Mouse (Mus musculus): ENCODE data around the gene Egln3.
A peak's percentile ranks its signal among the peaks of the same experiment; 100 is the strongest.

The Egln3 gene

GRCm38 (mm10) chr12:54202276-54202675 is 1.4 kb downstream of the Egln3 start:
- DNase-seq = no peak

GRCm38 (mm10) chr12:54200856-54201255 is 2.8 kb downstream of the Egln3 start:
- DNase-seq = no peak

- DNase-seq = no peak
Observed at GRCm38 (mm10) chr12:54200172-54200571, 3.5 kb downstream of the Egln3 start.

- no peak for DNase-seq
Observed at GRCm38 (mm10) chr12:54198282-54198918, 5.3 kb downstream of the Egln3 start.

GRCm38 (mm10) chr12:54197849-54198248 is 5.8 kb downstream of the Egln3 start:
- no peak for DNase-seq

- no peak for DNase-seq
Observed at GRCm38 (mm10) chr12:54197301-54197782, 6.3 kb downstream of the Egln3 start.

- no peak for DNase-seq
Observed at GRCm38 (mm10) chr12:54196881-54197280, 6.8 kb downstream of the Egln3 start.

GRCm38 (mm10) chr12:54194159-54194558 is 9.5 kb downstream of the Egln3 start:
- DNase-seq = no peak

GRCm38 (mm10) chr12:54192305-54192661 is 11.4 kb downstream of the Egln3 start:
- DNase-seq = no peak

- peak; percentile 9 for DNase-seq
Observed at GRCm38 (mm10) chr12:54191608-54192304, 11.9 kb downstream of the Egln3 start.

- DNase-seq = no peak
Observed at GRCm38 (mm10) chr12:54191181-54191580, 12.5 kb downstream of the Egln3 start.

- no peak for DNase-seq
Observed at GRCm38 (mm10) chr12:54187812-54188600, 15.7 kb downstream of the Egln3 start.

- DNase-seq = no peak
Observed at GRCm38 (mm10) chr12:54186926-54187623, 16.6 kb downstream of the Egln3 start.

- no peak for DNase-seq
Observed at GRCm38 (mm10) chr12:54184264-54184663, 19.4 kb downstream of the Egln3 start.

- DNase-seq = no peak
Observed at GRCm38 (mm10) chr12:54178323-54178722, 25.3 kb downstream of the Egln3 start.

- DNase-seq = no peak
Observed at GRCm38 (mm10) chr12:54168786-54169185, 34.9 kb downstream of the Egln3 start.

- DNase-seq = no peak
Observed at GRCm38 (mm10) chr12:54167737-54168136, 35.9 kb downstream of the Egln3 start.

GRCm38 (mm10) chr12:54164724-54165050 is 39.0 kb downstream of the Egln3 start:
- DNase-seq = no peak

- no peak for DNase-seq
Observed at GRCm38 (mm10) chr12:54164040-54164723, 39.5 kb downstream of the Egln3 start.

GRCm38 (mm10) chr12:54163166-54163565 is 40.5 kb downstream of the Egln3 start:
- no peak for DNase-seq

GRCm38 (mm10) chr12:54162637-54163131 is 41.0 kb downstream of the Egln3 start:
- no peak for DNase-seq

- DNase-seq = no peak
Observed at GRCm38 (mm10) chr12:54161468-54162202, 42.0 kb downstream of the Egln3 start.
